Mouse (Mus musculus): ENCODE results near the gene Zfp423. TPM values are rescaled to one million over a fixed set of nuclear protein-coding genes. Genes with fewer than 3 reads are reported as not detected.

The Zfp423 gene
- total and polyA plus RNA-seq, 3 experiments = not detected

DNA sequence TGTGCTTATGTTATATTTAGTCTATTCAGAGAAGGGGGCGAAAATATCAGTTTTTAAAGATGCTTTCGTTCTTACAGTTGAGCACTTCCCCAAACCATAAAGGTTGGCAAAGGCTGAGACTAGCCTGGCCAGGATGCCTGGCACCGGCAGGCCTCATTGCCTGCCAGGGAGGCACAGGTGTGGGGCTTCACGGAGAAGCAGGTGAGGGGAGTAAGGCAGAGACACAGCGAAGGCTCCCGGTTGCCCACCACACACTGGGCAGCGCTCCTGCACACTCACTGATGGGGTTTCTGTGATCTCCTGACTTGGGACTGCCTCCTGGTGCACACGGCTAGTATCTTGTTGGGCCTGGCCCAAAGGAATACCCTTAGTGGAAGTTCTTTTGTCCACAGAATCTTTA is 294.1 kb downstream of the Zfp423 start:
- no peaks in the 10 kb centered on the region for H3K79me2 ChIP-seq (ENCODE audit: control insufficient read depth, insufficient read depth, low read length, poor library complexity)
- no peaks in the 10 kb centered on the region for H3K27me3 ChIP-seq (ENCODE audit: control insufficient read depth in 1 of 2, insufficient read depth in 2 of 2, low read length in 2 of 2)
- H3K36me3 ChIP-seq (ENCODE audit: control insufficient read depth in 1 of 2, insufficient read depth in 2 of 2, low read length in 2 of 2) = no peaks in the 10 kb centered on the region
- no peak overlapping the region for H3K27ac ChIP-seq (ENCODE audit: control insufficient read depth, low read depth, low read length)
- no peak overlapping the region for H3K9ac ChIP-seq (ENCODE audit: control insufficient read depth, low read depth, low read length, poor library complexity, severe bottlenecking)
- no peaks in the 10 kb centered on the region for H3K4me1 ChIP-seq (ENCODE audit: control insufficient read depth in 1 of 2, insufficient read depth in 2 of 2, low read length in 2 of 2)
- no peak for DNase-seq (ENCODE audit: low read depth, low spot score)
- no peak for TF ChIP-seq MEF2A (IDR thresholded peaks at IDR 0.05; ENCODE audit: extremely low read depth, insufficient replicate concordance, low read depth, low read length, poor library complexity, severe bottlenecking)
- no peak for TF ChIP-seq POLR2AphosphoS5 (IDR thresholded peaks at IDR 0.05; ENCODE audit: borderline replicate concordance, low read depth, low read length)
- TF ChIP-seq POLR2A (IDR thresholded peaks at IDR 0.05; ENCODE audit: control insufficient read depth in 1 of 2, insufficient read depth in 1 of 2, low read depth in 1 of 2, low read length in 2 of 2, poor library complexity in 1 of 2) = no peak
- TF ChIP-seq MYB (IDR thresholded peaks at IDR 0.05; ENCODE audit: low read depth, low read length) = no peak
- TF ChIP-seq MAX (IDR thresholded peaks at IDR 0.05; ENCODE audit: low read length) = no peak
- TF ChIP-seq MYC (IDR thresholded peaks at IDR 0.05; ENCODE audit: low read depth, low read length) = no peak
- no peak for TF ChIP-seq ZKSCAN1 (IDR thresholded peaks at IDR 0.05; ENCODE audit: low read depth, low read length)
- TF ChIP-seq GABPA (IDR thresholded peaks at IDR 0.05; ENCODE audit: low read depth, low read length) = no peak
- TF ChIP-seq UBTF (IDR thresholded peaks at IDR 0.05; ENCODE audit: borderline replicate concordance, insufficient read depth, low read depth, low read length) = no peak
- no peak for TF ChIP-seq NRF1 (IDR thresholded peaks at IDR 0.05; ENCODE audit: insufficient read depth, low read depth, low read length, poor library complexity, severe bottlenecking)
- TF ChIP-seq USF1 (IDR thresholded peaks at IDR 0.05; ENCODE audit: low read depth, low read length) = no peak
- no peak for TF ChIP-seq TCF12 (IDR thresholded peaks at IDR 0.05; ENCODE audit: low read depth, low read length)
- TF ChIP-seq HCFC1 (IDR thresholded peaks at IDR 0.05; ENCODE audit: low read depth, low read length) = no peak
- H3K4me3 ChIP-seq (ENCODE audit: control insufficient read depth in 1 of 2, insufficient read depth in 1 of 2, low read depth in 2 of 2, low read length in 2 of 2) = no peak overlapping the region
- H3K9me3 ChIP-seq (replicated peaks; ENCODE audit: insufficient read depth, low read length) = no peaks in the 10 kb centered on the region

DNA sequence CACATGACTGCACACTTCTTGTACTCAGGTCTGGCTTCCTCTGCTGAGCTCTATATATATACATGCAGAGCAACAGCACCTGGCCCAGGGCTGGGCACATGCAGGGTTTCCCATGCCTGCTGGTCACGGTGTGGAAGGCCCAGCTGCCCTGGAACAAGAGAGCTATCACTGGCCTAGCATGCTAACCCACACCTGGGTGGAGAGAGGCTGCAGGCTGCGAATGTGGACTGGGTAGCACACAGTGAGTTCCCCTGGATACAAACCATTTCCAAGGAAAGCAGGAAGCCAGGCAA is 295.2 kb downstream of the Zfp423 start:
- H3K4me3 ChIP-seq (ENCODE audit: control insufficient read depth in 1 of 2, insufficient read depth in 1 of 2, low read depth in 2 of 2, low read length in 2 of 2) = no peak overlapping the region
- no peaks in the 10 kb centered on the region for H3K4me1 ChIP-seq (ENCODE audit: control insufficient read depth in 1 of 2, insufficient read depth in 2 of 2, low read length in 2 of 2)
- no peaks in the 10 kb centered on the region for H3K79me2 ChIP-seq (ENCODE audit: control insufficient read depth, insufficient read depth, low read length, poor library complexity)
- no peak overlapping the region for H3K9ac ChIP-seq (ENCODE audit: control insufficient read depth, low read depth, low read length, poor library complexity, severe bottlenecking)
- no peaks in the 10 kb centered on the region for H3K9me3 ChIP-seq (replicated peaks; ENCODE audit: insufficient read depth, low read length)
- H3K36me3 ChIP-seq (ENCODE audit: control insufficient read depth in 1 of 2, insufficient read depth in 2 of 2, low read length in 2 of 2) = no peaks in the 10 kb centered on the region
- H3K27me3 ChIP-seq (ENCODE audit: control insufficient read depth in 1 of 2, insufficient read depth in 2 of 2, low read length in 2 of 2) = no peaks in the 10 kb centered on the region
- no peak for DNase-seq (ENCODE audit: low read depth, low spot score)
- TF ChIP-seq GATA1 (IDR thresholded peaks at IDR 0.05; ENCODE audit: low read depth, low read length) (no peak), CTCF (IDR thresholded peaks at IDR 0.05 in 2 of 3, conservative IDR thresholded peaks at IDR 0.05 in 1 of 3; ENCODE audit: control insufficient read depth in 1 of 3, insufficient read depth in 1 of 3, low read depth in 2 of 3, low read length in 3 of 3, poor library complexity in 1 of 3, severe bottlenecking in 1 of 3) (no peak), NRF1 (IDR thresholded peaks at IDR 0.05; ENCODE audit: insufficient read depth, low read depth, low read length, poor library complexity, severe bottlenecking) (no peak), SIN3A (IDR thresholded peaks at IDR 0.05; ENCODE audit: low read length) (no peak), HCFC1 (IDR thresholded peaks at IDR 0.05; ENCODE audit: low read depth, low read length) (no peak), GABPA (IDR thresholded peaks at IDR 0.05; ENCODE audit: low read depth, low read length) (no peak), ETS1 (IDR thresholded peaks at IDR 0.05; ENCODE audit: low read depth, low read length) (no peak), ELF1 (IDR thresholded peaks at IDR 0.05; ENCODE audit: low read depth, low read length) (no peak)
- H3K27ac ChIP-seq (ENCODE audit: control insufficient read depth, low read depth, low read length) = no peak overlapping the region
